Mouse (Mus musculus): ENCODE data around the gene Ogdh. TPM values are rescaled to one million over a fixed set of nuclear protein-coding genes. Genes with fewer than 3 reads are reported as not detected.

The Ogdh gene
- polyA plus RNA-seq, 1 experiment from 2014 or later = 87.7 TPM

- no peaks in the 10 kb centered on the region for H3K4me1 ChIP-seq
- H3K4me3 ChIP-seq (replicated peaks) = no peak overlapping the region
- WGBS = 91% methylated on average over 2 of the region's 2 CpGs
- no peak for ATAC-seq (ENCODE audit: low FRiP score)
- H3K4me2 ChIP-seq = no peak overlapping the region
- H3K27me3 ChIP-seq = no peaks in the 10 kb centered on the region
- no peak overlapping the region for H3K27ac ChIP-seq
- no peaks in the 10 kb centered on the region for H3K9me3 ChIP-seq
- H3K9ac ChIP-seq = no peak overlapping the region
- H3K36me3 ChIP-seq (replicated peaks) = peaks cover 51% of the 10 kb centered on the region
These were observed 11.4 kb downstream of the Ogdh start for GRCm38 (mm10) chr11:6302793-6303192.

- Histone ChIP-seq H3K4me2 (no peak overlapping the region), H3K36me3 (replicated peaks) (peaks cover 28% of the 10 kb centered on the region), H3K4me1 (no peaks in the 10 kb centered on the region), H3K27me3 (no peaks in the 10 kb centered on the region), H3K4me3 (replicated peaks) (no peak overlapping the region), H3K9ac (no peak overlapping the region), H3K27ac (no peak overlapping the region), H3K9me3 (no peaks in the 10 kb centered on the region)
- WGBS = 93% methylated on average over 1 of the region's 1 CpGs
- no peak for ATAC-seq (ENCODE audit: low FRiP score)
These were observed 14.6 kb downstream of the Ogdh start for GRCm38 (mm10) chr11:6305943-6306430.

GRCm38 (mm10) chr11:6308181-6308580, 16.7 kb downstream of the Ogdh start:
- 95% methylated on average over 4 of the region's 4 CpGs for WGBS
- H3K36me3 ChIP-seq (replicated peaks) = peaks cover 25% of the 10 kb centered on the region
- no peaks in the 10 kb centered on the region for H3K27me3 ChIP-seq
- no peak overlapping the region for H3K4me3 ChIP-seq (replicated peaks)
- H3K4me1 ChIP-seq = no peaks in the 10 kb centered on the region
- no peaks in the 10 kb centered on the region for H3K9me3 ChIP-seq
- no peak overlapping the region for H3K9ac ChIP-seq
- ATAC-seq (ENCODE audit: low FRiP score) = no peak
- no peak overlapping the region for H3K4me2 ChIP-seq
- H3K27ac ChIP-seq = no peak overlapping the region

- no peaks in the 10 kb centered on the region for H3K4me1 ChIP-seq
- H3K4me3 ChIP-seq (replicated peaks) = no peak overlapping the region
- 87% methylated on average over 7 of the region's 7 CpGs for WGBS
- H3K36me3 ChIP-seq (replicated peaks) = peaks cover 57% of the 10 kb centered on the region
- no peaks in the 10 kb centered on the region for H3K9me3 ChIP-seq
- H3K27ac ChIP-seq = no peak overlapping the region
- H3K27me3 ChIP-seq = no peaks in the 10 kb centered on the region
- no peak overlapping the region for H3K4me2 ChIP-seq
- no peak overlapping the region for H3K9ac ChIP-seq
- no peak for ATAC-seq (ENCODE audit: low FRiP score)
These were observed 22.5 kb downstream of the Ogdh start for GRCm38 (mm10) chr11:6313874-6314406.

GRCm38 (mm10) chr11:6316821-6317220, 25.4 kb downstream of the Ogdh start:
- Histone ChIP-seq H3K36me3 (replicated peaks) (peaks cover 58% of the 10 kb centered on the region), H3K4me1 (no peaks in the 10 kb centered on the region), H3K4me2 (no peak overlapping the region), H3K9me3 (no peaks in the 10 kb centered on the region), H3K27ac (no peak overlapping the region), H3K4me3 (replicated peaks) (no peak overlapping the region), H3K9ac (no peak overlapping the region), H3K27me3 (no peaks in the 10 kb centered on the region)
- no peak for ATAC-seq (ENCODE audit: low FRiP score)
- 90% methylated on average over 11 of the region's 11 CpGs for WGBS

GRCm38 (mm10) chr11:6318559-6318958, 27.1 kb downstream of the Ogdh start:
- 94% methylated on average over 5 of the region's 5 CpGs for WGBS
- Histone ChIP-seq H3K4me1 (no peaks in the 10 kb centered on the region), H3K36me3 (replicated peaks) (peaks cover 51% of the 10 kb centered on the region), H3K9me3 (no peaks in the 10 kb centered on the region), H3K9ac (no peak overlapping the region), H3K4me3 (replicated peaks) (no peak overlapping the region), H3K27ac (no peak overlapping the region), H3K27me3 (no peaks in the 10 kb centered on the region), H3K4me2 (no peak overlapping the region)
- ATAC-seq (ENCODE audit: low FRiP score) = no peak

GRCm38 (mm10) chr11:6319374-6319773, 27.9 kb downstream of the Ogdh start:
- H3K9me3 ChIP-seq = no peaks in the 10 kb centered on the region
- H3K4me1 ChIP-seq = no peaks in the 10 kb centered on the region
- ATAC-seq (ENCODE audit: low FRiP score) = no peak
- no peaks in the 10 kb centered on the region for H3K27me3 ChIP-seq
- H3K4me2 ChIP-seq = no peak overlapping the region
- H3K9ac ChIP-seq = no peak overlapping the region
- no peak overlapping the region for H3K4me3 ChIP-seq (replicated peaks)
- WGBS = 93% methylated on average over 2 of the region's 2 CpGs
- no peak overlapping the region for H3K27ac ChIP-seq
- peaks cover 47% of the 10 kb centered on the region for H3K36me3 ChIP-seq (replicated peaks)

GRCm38 (mm10) chr11:6322086-6322485, 30.7 kb downstream of the Ogdh start:
- no peak overlapping the region for H3K27ac ChIP-seq
- H3K9me3 ChIP-seq = no peaks in the 10 kb centered on the region
- no peak overlapping the region for H3K9ac ChIP-seq
- ATAC-seq (ENCODE audit: low FRiP score) = no peak
- 92% methylated on average over 2 of the region's 2 CpGs for WGBS
- no peaks in the 10 kb centered on the region for H3K4me1 ChIP-seq
- H3K27me3 ChIP-seq = no peaks in the 10 kb centered on the region
- peaks cover 25% of the 10 kb centered on the region; the same call in 1 of the 2 replicates for H3K36me3 ChIP-seq (replicated peaks)
- no peak overlapping the region for H3K4me3 ChIP-seq (replicated peaks)
- no peak overlapping the region for H3K4me2 ChIP-seq

- Histone ChIP-seq H3K4me1 (no peaks in the 10 kb centered on the region), H3K9ac (no peak overlapping the region), H3K27me3 (no peaks in the 10 kb centered on the region), H3K27ac (no peak overlapping the region), H3K36me3 (replicated peaks) (peaks cover 14% of the 10 kb centered on the region; the same call in 1 of the 2 replicates), H3K9me3 (no peaks in the 10 kb centered on the region), H3K4me3 (replicated peaks) (no peak overlapping the region), H3K4me2 (no peak overlapping the region)
- ATAC-seq (ENCODE audit: low FRiP score) = no peak
- WGBS = 89% methylated on average over 5 of the region's 5 CpGs
These were observed 31.9 kb downstream of the Ogdh start for GRCm38 (mm10) chr11:6323348-6323747.

GRCm38 (mm10) chr11:6331256-6331655, 39.8 kb downstream of the Ogdh start:
- ATAC-seq (ENCODE audit: low FRiP score) = no peak
- no peak overlapping the region for H3K4me3 ChIP-seq (replicated peaks)
- no peaks in the 10 kb centered on the region for H3K4me1 ChIP-seq
- H3K9ac ChIP-seq = no peak overlapping the region
- H3K4me2 ChIP-seq = no peak overlapping the region
- 95% methylated on average over 7 of the region's 7 CpGs for WGBS
- no peaks in the 10 kb centered on the region; the same call in 1 of the 2 replicates for H3K36me3 ChIP-seq (replicated peaks)
- H3K27me3 ChIP-seq = no peaks in the 10 kb centered on the region
- H3K27ac ChIP-seq = no peak overlapping the region
- H3K9me3 ChIP-seq = no peaks in the 10 kb centered on the region

GRCm38 (mm10) chr11:6332606-6333005, 41.2 kb downstream of the Ogdh start:
- Histone ChIP-seq H3K9ac (no peak overlapping the region), H3K27me3 (no peaks in the 10 kb centered on the region), H3K4me2 (no peak overlapping the region), H3K9me3 (no peaks in the 10 kb centered on the region), H3K4me3 (replicated peaks) (no peak overlapping the region), H3K27ac (no peak overlapping the region), H3K36me3 (replicated peaks) (no peaks in the 10 kb centered on the region; the same call in 1 of the 2 replicates), H3K4me1 (no peaks in the 10 kb centered on the region)
- ATAC-seq (ENCODE audit: low FRiP score) = no peak
- WGBS = 97% methylated on average over 3 of the region's 3 CpGs

GRCm38 (mm10) chr11:6333403-6333802, 42.0 kb downstream of the Ogdh start:
- no peak for ATAC-seq (ENCODE audit: low FRiP score)
- no peaks in the 10 kb centered on the region for H3K27me3 ChIP-seq
- H3K4me2 ChIP-seq = no peak overlapping the region
- WGBS = 89% methylated on average over 7 of the region's 7 CpGs
- H3K4me3 ChIP-seq (replicated peaks) = no peak overlapping the region
- no peak overlapping the region for H3K9ac ChIP-seq
- H3K4me1 ChIP-seq = no peaks in the 10 kb centered on the region
- no peaks in the 10 kb centered on the region for H3K9me3 ChIP-seq
- peaks cover 8% of the 10 kb centered on the region for H3K36me3 ChIP-seq (replicated peaks)
- no peak overlapping the region for H3K27ac ChIP-seq

- no peak overlapping the region for H3K4me2 ChIP-seq
- ATAC-seq (ENCODE audit: low FRiP score) = no peak
- no peak overlapping the region for H3K4me3 ChIP-seq (replicated peaks)
- no peaks in the 10 kb centered on the region for H3K4me1 ChIP-seq
- no peak overlapping the region for H3K9ac ChIP-seq
- H3K36me3 ChIP-seq (replicated peaks) = peaks cover 26% of the 10 kb centered on the region
- H3K27me3 ChIP-seq = no peaks in the 10 kb centered on the region
- WGBS = 93% methylated on average over 7 of the region's 7 CpGs
- no peaks in the 10 kb centered on the region for H3K9me3 ChIP-seq
- H3K27ac ChIP-seq = no peak overlapping the region
These were observed 43.9 kb downstream of the Ogdh start for GRCm38 (mm10) chr11:6335321-6335720.
